ENCODE assay signal across 9 mouse cellular contexts in genomic region chr5:137338663-137339289, GRCm38 (mm10). TPM values are rescaled to one million over a fixed set of nuclear protein-coding genes. Genes with fewer than 3 reads are reported as not detected.
DNase-seq lines count a peak whose midpoint lies in the region; ATAC-seq and TF ChIP-seq lines count a peak whose summit lies in the region.
"Had no signal": no experiment of that assay in that cellular context is flagged by ENCODE, and none has a peak within 500 bp of the region (broad histone marks: within the 10 kb centered on the region; RNA-seq: fewer than 3 reads in every experiment).

No protein-coding gene starts in this region.

- ATAC-seq in forebrain, embryonic 15.5 days (replicated peaks), result peak; percentile 30
- peak; percentile 43; the same call in 1 of the 2 replicates for ATAC-seq in hindbrain, embryonic 11.5 days (ENCODE audit: low FRiP score)
- peak; percentile 15 for ATAC-seq in liver, embryonic 11.5 days (replicated peaks; ENCODE audit: low FRiP score)

- DNase-seq in MN1 (ENCODE audit: low spot score), result peak; percentile 84
- DNase-seq in hindbrain, embryonic 11.5 days (ENCODE audit: low spot score), result peak; percentile 60
- no peak for DNase-seq in liver, embryonic 11.5 days (ENCODE audit: low spot score)
- peak; percentile 52 for DNase-seq in neural tube, embryonic 10.5 days (ENCODE audit: extremely low spot score, low spot score)
- no peak for DNase-seq in layer of hippocampus, adult 18-20 months (ENCODE audit: low spot score in 2 of 2)
- DNase-seq in left cerebral cortex, postnatal 25 days (ENCODE audit: low spot score in 2 of 2), result no peak

- peak overlapping the region; percentile 84 for H3K4me2 ChIP-seq in forebrain, embryonic 15.5 days (replicated peaks)
- peak overlapping the region; percentile 77 for H3K4me2 ChIP-seq in hindbrain, embryonic 11.5 days (replicated peaks; ENCODE audit: low read depth, low read length)
- peak overlapping the region; percentile 91 for H3K4me2 ChIP-seq in liver, embryonic 11.5 days

- WGBS in forebrain, embryonic 15.5 days, result 2% methylated on average over 11 of the region's 11 CpGs
- WGBS in hindbrain, embryonic 11.5 days, result 5% methylated on average over 11 of the region's 11 CpGs
- WGBS in liver, embryonic 11.5 days, result 3% methylated on average over 11 of the region's 11 CpGs

- TF ChIP-seq CTCF in E14TG2a.4 (conservative IDR thresholded peaks at IDR 0.05; ENCODE audit: low read length), result no peak

- peak overlapping the region; percentile 71 for H3K4me3 ChIP-seq in E14TG2a.4 (replicated peaks; ENCODE audit: low read length)
- H3K4me3 ChIP-seq in forebrain, embryonic 15.5 days, result peak overlapping the region; percentile 44
- H3K4me3 ChIP-seq in hindbrain, embryonic 11.5 days (ENCODE audit: low read depth, low read length), result peak overlapping the region; percentile 36
- peak overlapping the region; percentile 54 for H3K4me3 ChIP-seq in liver, embryonic 11.5 days (ENCODE audit: low read depth, low read length)

- H3K9ac ChIP-seq in forebrain, embryonic 15.5 days (replicated peaks), result peak overlapping the region; percentile 53
- H3K9ac ChIP-seq in hindbrain, embryonic 11.5 days (ENCODE audit: low read depth, low read length), result peak overlapping the region; percentile 64
- H3K9ac ChIP-seq in liver, embryonic 11.5 days (ENCODE audit: low read depth, low read length), result peak overlapping the region; percentile 69

- no peaks in the 10 kb centered on the region for H3K36me3 ChIP-seq in E14TG2a.4 (ENCODE audit: insufficient read depth, low read length)
- no peaks in the 10 kb centered on the region for H3K36me3 ChIP-seq in forebrain, embryonic 15.5 days
- no peaks in the 10 kb centered on the region for H3K36me3 ChIP-seq in hindbrain, embryonic 11.5 days (ENCODE audit: control insufficient read depth, insufficient read depth, low read length)
- no peaks in the 10 kb centered on the region for H3K36me3 ChIP-seq in liver, embryonic 11.5 days (ENCODE audit: control insufficient read depth, insufficient read depth, low read length)

- no peaks in the 10 kb centered on the region for H3K9me3 ChIP-seq in E14TG2a.4 (ENCODE audit: low read length)
- no peaks in the 10 kb centered on the region for H3K9me3 ChIP-seq in forebrain, embryonic 15.5 days
- H3K9me3 ChIP-seq in hindbrain, embryonic 11.5 days (ENCODE audit: control insufficient read depth, low read length), result no peaks in the 10 kb centered on the region
- H3K9me3 ChIP-seq in liver, embryonic 11.5 days (ENCODE audit: control insufficient read depth, low read length), result no peaks in the 10 kb centered on the region

- peaks cover 72% of the 10 kb centered on the region for H3K4me1 ChIP-seq in E14TG2a.4 (replicated peaks; ENCODE audit: low read depth, low read length)
- H3K4me1 ChIP-seq in forebrain, embryonic 15.5 days, result peaks cover 23% of the 10 kb centered on the region
- H3K4me1 ChIP-seq in hindbrain, embryonic 11.5 days (replicated peaks; ENCODE audit: control insufficient read depth, insufficient read depth, low read length), result peaks cover 6% of the 10 kb centered on the region
- peaks cover 32% of the 10 kb centered on the region for H3K4me1 ChIP-seq in liver, embryonic 11.5 days (replicated peaks; ENCODE audit: control insufficient read depth, insufficient read depth, low read length)

- no peaks in the 10 kb centered on the region for H3K27me3 ChIP-seq in E14TG2a.4 (ENCODE audit: insufficient read depth, low read length)
- no peaks in the 10 kb centered on the region for H3K27me3 ChIP-seq in forebrain, embryonic 15.5 days
- no peaks in the 10 kb centered on the region for H3K27me3 ChIP-seq in hindbrain, embryonic 11.5 days (ENCODE audit: control insufficient read depth, insufficient read depth, low read length)
- H3K27me3 ChIP-seq in liver, embryonic 11.5 days (replicated peaks; ENCODE audit: control insufficient read depth, insufficient read depth, low read length), result no peaks in the 10 kb centered on the region

- peak overlapping the region; percentile 78 for H3K27ac ChIP-seq in forebrain, embryonic 15.5 days (replicated peaks)
- H3K27ac ChIP-seq in hindbrain, embryonic 11.5 days (ENCODE audit: low read depth, low read length), result peak overlapping the region; percentile 76
- H3K27ac ChIP-seq in liver, embryonic 11.5 days (ENCODE audit: low read depth, low read length), result peak overlapping the region; percentile 75

- intact Hi-C loops in left cerebral cortex, postnatal 25 days (cut with DNase I), result no loop called here

RNA-seq across cellular contexts. Expression of gene Slc12a9, which starts 5.4 kb away (rescaled TPM):
- 20.1 and 23.1 TPM in 2 replicates for polyA plus RNA-seq in forebrain, embryonic 15.5 days (2015; fragmentation: Nextera tagmentation; extraction: Ambion mirVana)
- polyA plus RNA-seq in hindbrain, embryonic 11.5 days (2014; fragmentation: Nextera tagmentation; extraction: Ambion mirVana), result 7.1 and 7.5 TPM in 2 replicates
- 6.4 and 7.0 TPM in 2 replicates for polyA plus RNA-seq in liver, embryonic 11.5 days (2014; fragmentation: Nextera tagmentation; extraction: Ambion mirVana)
- 10 to 100 TPM; 21.6 to 23.7 TPM for total RNA-seq in layer of hippocampus, adult 18-20 months (2021)
- 10 to 100 TPM; 21.3 to 23.2 TPM for total RNA-seq in left cerebral cortex, postnatal 25 days (2021)

RNA-seq across cellular contexts. Expression of gene Ephb4, which starts 11.1 kb away (rescaled TPM):
- polyA plus RNA-seq in forebrain, embryonic 15.5 days (2015; fragmentation: Nextera tagmentation; extraction: Ambion mirVana), result 6.6 and 7.1 TPM in 2 replicates
- polyA plus RNA-seq in hindbrain, embryonic 11.5 days (2014; fragmentation: Nextera tagmentation; extraction: Ambion mirVana), result 21.0 and 21.3 TPM in 2 replicates
- polyA plus RNA-seq in liver, embryonic 11.5 days (2014; fragmentation: Nextera tagmentation; extraction: Ambion mirVana), result 28.2 and 29.9 TPM in 2 replicates
- total RNA-seq in layer of hippocampus, adult 18-20 months (2021), result 1 to 10 TPM; 4.5 to 4.7 TPM
- 1 to 10 TPM; 5.2 to 5.5 TPM for total RNA-seq in left cerebral cortex, postnatal 25 days (2021)
- total RNA-seq: common myeloid progenitor, adult 5-6 weeks had no signal

RNA-seq across cellular contexts. Expression of gene Trip6, which starts 24.6 kb away (rescaled TPM):
- polyA plus RNA-seq in forebrain, embryonic 15.5 days (2015; fragmentation: Nextera tagmentation; extraction: Ambion mirVana), result 19.1 and 21.1 TPM in 2 replicates
- 27.4 and 28.6 TPM in 2 replicates for polyA plus RNA-seq in hindbrain, embryonic 11.5 days (2014; fragmentation: Nextera tagmentation; extraction: Ambion mirVana)
- polyA plus RNA-seq in liver, embryonic 11.5 days (2014; fragmentation: Nextera tagmentation; extraction: Ambion mirVana), result 31.0 and 31.6 TPM in 2 replicates
- 1 to 10 TPM; 5.4 to 6.2 TPM for total RNA-seq in layer of hippocampus, adult 18-20 months (2021)
- 1 to 10 TPM; 4.3 to 5.9 TPM for total RNA-seq in left cerebral cortex, postnatal 25 days (2021)

RNA-seq across cellular contexts. Expression of gene Srrt, which starts 31.3 kb away (rescaled TPM):
- polyA plus RNA-seq in forebrain, embryonic 15.5 days (2015; fragmentation: Nextera tagmentation; extraction: Ambion mirVana), result 118 and 129 TPM in 2 replicates
- 138 and 140 TPM in 2 replicates for polyA plus RNA-seq in hindbrain, embryonic 11.5 days (2014; fragmentation: Nextera tagmentation; extraction: Ambion mirVana)
- 165 and 169 TPM in 2 replicates for polyA plus RNA-seq in liver, embryonic 11.5 days (2014; fragmentation: Nextera tagmentation; extraction: Ambion mirVana)
- total RNA-seq in layer of hippocampus, adult 18-20 months (2021), result 100 to 1,000 TPM; 202 to 234 TPM
- total RNA-seq in left cerebral cortex, postnatal 25 days (2021), result 100 to 1,000 TPM; 176 to 178 TPM

RNA-seq across cellular contexts. Expression of gene Ufsp1, which starts 44.3 kb away (rescaled TPM):
- 8.4 and 9.4 TPM in 2 replicates for polyA plus RNA-seq in forebrain, embryonic 15.5 days (2015; fragmentation: Nextera tagmentation; extraction: Ambion mirVana)
- 8.6 and 9.0 TPM in 2 replicates for polyA plus RNA-seq in hindbrain, embryonic 11.5 days (2014; fragmentation: Nextera tagmentation; extraction: Ambion mirVana)
- 13.3 and 13.5 TPM in 2 replicates for polyA plus RNA-seq in liver, embryonic 11.5 days (2014; fragmentation: Nextera tagmentation; extraction: Ambion mirVana)
- total RNA-seq in layer of hippocampus, adult 18-20 months (2021), result 10 to 100 TPM; 10.9 to 11.7 TPM
- total RNA-seq in left cerebral cortex, postnatal 25 days (2021), result 10 to 100 TPM in 1 of 2 experiments, 1 to 10 TPM in 1; 9.8 to 13.3 TPM

Comparison
In these comparisons a context has a peak if more than half of its experiments do, and no peak if none do; other contexts are left out.
1. DNase-seq: peak in MN1 (single experiment), hindbrain, embryonic 11.5 days (single experiment) and neural tube, embryonic 10.5 days (single experiment); none in liver, embryonic 11.5 days (single experiment), layer of hippocampus, adult 18-20 months (0 of 2) and left cerebral cortex, postnatal 25 days (0 of 2).
2. Peak in every context shown above with its lines, with median percentiles within 50 percentile points of each other: H3K4me3 ChIP-seq, ATAC-seq, H3K27ac ChIP-seq, H3K4me2 ChIP-seq and H3K9ac ChIP-seq.